Mouse (Mus musculus) ES-Bruce4 (cell line): ENCODE measurements around the gene Atp13a2.

Experiments
- CTCF ChIP-seq: IDR thresholded peaks from one replicate; pipeline ENCODE4 v1.8.1; 2011; ENCODE audit warnings: low read depth, low read length
- EP300 ChIP-seq: IDR thresholded peaks from 2 replicates; pipeline ENCODE4 v1.6.1; 2011; ENCODE audit warnings: low read depth, low read length; ENCODE audit not compliant: insufficient read depth

DNA sequence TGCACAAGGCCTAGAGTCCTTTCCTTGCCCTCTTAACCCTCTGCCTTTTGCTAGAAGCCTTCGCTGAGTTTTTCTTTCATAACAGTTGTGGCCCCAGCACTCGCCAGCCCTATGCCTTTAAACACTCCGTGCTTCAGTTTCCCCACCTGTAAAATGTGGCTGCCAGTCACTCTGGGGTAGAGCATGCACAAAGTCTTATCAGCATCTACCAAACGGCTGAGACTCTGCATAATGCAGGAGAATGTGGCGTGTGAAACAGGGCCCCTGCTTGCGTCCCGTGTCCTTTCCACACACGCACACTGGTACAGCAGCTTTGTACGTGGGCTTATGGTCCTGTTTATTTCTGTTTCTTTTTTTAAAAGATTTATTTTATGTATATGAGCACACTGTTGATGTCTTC, 10.1 kb downstream of the Atp13a2 start:
- no peak for TF ChIP-seq CTCF
- TF ChIP-seq EP300, result no peak
